Mouse (Mus musculus): ENCODE results near the gene Crygb. TPM values are rescaled to one million over a fixed set of nuclear protein-coding genes. Genes with fewer than 3 reads are reported as not detected.
A peak's percentile ranks its signal among the peaks of the same experiment; 100 is the strongest.
"Not testable (repeated sequence)": the region's sequence is repeated elsewhere in the genome, so short reads cannot be mapped to it uniquely, and the experiment has no call there.

Crygb gene
- total and polyA plus RNA-seq, 2 experiments from 2014 or later = 0.43 TPM; not detected in 1

GRCm38 (mm10) chr1:65052140-65052539 is 29.9 kb downstream of the Crygb start:
- no peak for TF ChIP-seq CTCF (IDR thresholded peaks at IDR 0.05)
- Histone ChIP-seq H3K4me2 (ENCODE audit: low read depth, low read length, poor library complexity, severe bottlenecking) (no peak overlapping the region), H3K27ac (ENCODE audit: low read depth, low read length) (no peak overlapping the region), H3K27me3 (ENCODE audit: insufficient read depth, low read length) (no peaks in the 10 kb centered on the region), H3K36me3 (ENCODE audit: insufficient read depth, low read length) (no peaks in the 10 kb centered on the region), H3K4me3 (ENCODE audit: low read depth, low read length) (no peak overlapping the region), H3K9me3 (ENCODE audit: low read length) (no peaks in the 10 kb centered on the region), H3K4me1 (ENCODE audit: insufficient read depth, low read length) (no peaks in the 10 kb centered on the region), H3K9ac (replicated peaks; ENCODE audit: low read length, poor library complexity, severe bottlenecking) (no peak overlapping the region)
- DNase-seq (ENCODE audit: low spot score) (no peak), ATAC-seq (ENCODE audit: low FRiP score) (no peak)
- 48% methylated on average over 2 of the region's 2 CpGs for WGBS

- no peak for DNase-seq (ENCODE audit: low spot score)
- no peak for TF ChIP-seq CTCF (IDR thresholded peaks at IDR 0.05)
- Histone ChIP-seq H3K36me3 (ENCODE audit: insufficient read depth, low read length) (no peaks in the 10 kb centered on the region), H3K9me3 (ENCODE audit: low read length) (no peaks in the 10 kb centered on the region), H3K4me2 (ENCODE audit: low read depth, low read length, poor library complexity, severe bottlenecking) (no peak overlapping the region), H3K4me1 (ENCODE audit: insufficient read depth, low read length) (no peaks in the 10 kb centered on the region), H3K4me3 (ENCODE audit: low read depth, low read length) (no peak overlapping the region), H3K27me3 (ENCODE audit: insufficient read depth, low read length) (no peaks in the 10 kb centered on the region), H3K9ac (replicated peaks; ENCODE audit: low read length, poor library complexity, severe bottlenecking) (no peak overlapping the region), H3K27ac (ENCODE audit: low read depth, low read length) (no peak overlapping the region)
- no peak for ATAC-seq (ENCODE audit: low FRiP score)
- 63% methylated on average over 7 of the region's 7 CpGs for WGBS
Observed at GRCm38 (mm10) chr1:65051696-65052095, 30.4 kb downstream of the Crygb start.

GRCm38 (mm10) chr1:65050952-65051351 is 31.1 kb downstream of the Crygb start, which contains the start of gene Cryge:
Gene Cryge, minus strand, starts transcription at chr1:65051149.
- ATAC-seq (ENCODE audit: low FRiP score); H3K9me3 ChIP-seq (ENCODE audit: low read length); H3K4me1 ChIP-seq (ENCODE audit: insufficient read depth, low read length); H3K4me2 ChIP-seq (ENCODE audit: low read depth, low read length, poor library complexity, severe bottlenecking); H3K4me3 ChIP-seq (ENCODE audit: low read depth, low read length); H3K27me3 ChIP-seq (ENCODE audit: insufficient read depth, low read length); H3K27ac ChIP-seq (ENCODE audit: low read depth, low read length); H3K9ac ChIP-seq (replicated peaks; ENCODE audit: low read length, poor library complexity, severe bottlenecking); H3K36me3 ChIP-seq (ENCODE audit: insufficient read depth, low read length); DNase-seq (ENCODE audit: low spot score): not testable (repeated sequence)
- WGBS = 58% methylated on average over 9 of the region's 12 CpGs

- TF ChIP-seq CTCF (IDR thresholded peaks at IDR 0.05) = no peak
- Histone ChIP-seq H3K36me3 (ENCODE audit: insufficient read depth, low read length) (no peaks in the 10 kb centered on the region), H3K27ac (ENCODE audit: low read depth, low read length) (no peak overlapping the region), H3K27me3 (ENCODE audit: insufficient read depth, low read length) (no peaks in the 10 kb centered on the region), H3K9me3 (ENCODE audit: low read length) (no peaks in the 10 kb centered on the region), H3K4me1 (ENCODE audit: insufficient read depth, low read length) (no peaks in the 10 kb centered on the region), H3K4me3 (ENCODE audit: low read depth, low read length) (no peak overlapping the region), H3K4me2 (ENCODE audit: low read depth, low read length, poor library complexity, severe bottlenecking) (no peak overlapping the region), H3K9ac (replicated peaks; ENCODE audit: low read length, poor library complexity, severe bottlenecking) (no peak overlapping the region)
- ATAC-seq (ENCODE audit: low FRiP score) (0 out of 2 replicates have a peak, but pooled peaks have one; percentile 38), DNase-seq (ENCODE audit: low spot score) (peak; percentile 27)
- 53% methylated on average over 12 of the region's 12 CpGs for WGBS
Observed at GRCm38 (mm10) chr1:65048781-65049180, 33.3 kb downstream of the Crygb start.

GRCm38 (mm10) chr1:65046401-65047109 is 35.5 kb downstream of the Crygb start:
- no peak overlapping the region for H3K4me3 ChIP-seq (ENCODE audit: low read depth, low read length)
- no peak overlapping the region for H3K27ac ChIP-seq (ENCODE audit: low read depth, low read length)
- no peak overlapping the region for H3K4me2 ChIP-seq (ENCODE audit: low read depth, low read length, poor library complexity, severe bottlenecking)
- peak; percentile 79 for TF ChIP-seq CTCF (IDR thresholded peaks at IDR 0.05)
- no peaks in the 10 kb centered on the region for H3K4me1 ChIP-seq (ENCODE audit: insufficient read depth, low read length)
- H3K9me3 ChIP-seq (ENCODE audit: low read length) = no peaks in the 10 kb centered on the region
- DNase-seq (ENCODE audit: low spot score) = peak; percentile 52
- no peak overlapping the region for H3K9ac ChIP-seq (replicated peaks; ENCODE audit: low read length, poor library complexity, severe bottlenecking)
- no peaks in the 10 kb centered on the region for H3K36me3 ChIP-seq (ENCODE audit: insufficient read depth, low read length)
- 41% methylated on average over 8 of the region's 8 CpGs for WGBS
- no peaks in the 10 kb centered on the region for H3K27me3 ChIP-seq (ENCODE audit: insufficient read depth, low read length)
- ATAC-seq (ENCODE audit: low FRiP score) = no peak

GRCm38 (mm10) chr1:65043433-65043832 is 38.7 kb downstream of the Crygb start:
- TF ChIP-seq CTCF (IDR thresholded peaks at IDR 0.05) = no peak
- H3K27ac ChIP-seq (ENCODE audit: low read depth, low read length) = no peak overlapping the region
- no peak overlapping the region for H3K9ac ChIP-seq (replicated peaks; ENCODE audit: low read length, poor library complexity, severe bottlenecking)
- no peaks in the 10 kb centered on the region for H3K27me3 ChIP-seq (ENCODE audit: insufficient read depth, low read length)
- no peak overlapping the region for H3K4me2 ChIP-seq (ENCODE audit: low read depth, low read length, poor library complexity, severe bottlenecking)
- H3K4me3 ChIP-seq (ENCODE audit: low read depth, low read length) = no peak overlapping the region
- ATAC-seq (ENCODE audit: low FRiP score) = no peak
- no peak for DNase-seq (ENCODE audit: low spot score)
- H3K4me1 ChIP-seq (ENCODE audit: insufficient read depth, low read length) = no peaks in the 10 kb centered on the region
- H3K36me3 ChIP-seq (ENCODE audit: insufficient read depth, low read length) = no peaks in the 10 kb centered on the region
- 92% methylated on average over 2 of the region's 2 CpGs for WGBS
- H3K9me3 ChIP-seq (ENCODE audit: low read length) = no peaks in the 10 kb centered on the region

All from midbrain, postnatal 0 days (tissue).